Mouse (Mus musculus) limb, embryonic 14.5 days (tissue): ENCODE results near the gene Ide. TPM values are rescaled to one million over a fixed set of nuclear protein-coding genes. Genes with fewer than 3 reads are reported as not detected.

Source experiments
- ATAC-seq: fragments of 200-750 bp; cut with Nextera tagmentation; 2 replicates; pipeline ENCODE4 v1.8.0; 2017; ENCODE audit warnings: low read depth, moderate number of reproducible peaks, moderate TSS enrichment; ENCODE audit not compliant: low FRiP score
- DNase-seq: peaks from one replicate; pipeline ENCODE4 v3.0.0-alpha.2; 2015; ENCODE audit warnings: low spot score
- H3K27ac ChIP-seq: fragments of 300-500 bp; sonication (generic); replicated peaks from 2 replicates; pipeline ENCODE4 v1.5.1; 2014; ENCODE audit warnings: low read depth, mild to moderate bottlenecking, low read length, moderate library complexity, mixed read lengths
- H3K27me3 ChIP-seq: fragments of 300-500 bp; sonication (generic); 2 replicates; pipeline ENCODE4 v1.6.1; 2014; ENCODE audit warnings: low read length, mixed read lengths; ENCODE audit not compliant: control insufficient read depth, insufficient read depth
- H3K36me3 ChIP-seq: fragments of 300-500 bp; sonication (generic); 2 replicates; pipeline ENCODE4 v1.6.1; 2014; ENCODE audit warnings: mild to moderate bottlenecking, low read length, moderate library complexity, mixed read lengths; ENCODE audit not compliant: control insufficient read depth, insufficient read depth
- H3K4me1 ChIP-seq: fragments of 300-500 bp; sonication (generic); 2 replicates; pipeline ENCODE4 v1.6.1; 2014; ENCODE audit warnings: antibody characterized with exemption, low read length, mixed read lengths; ENCODE audit not compliant: control insufficient read depth, insufficient read depth
- H3K4me2 ChIP-seq: fragments of 300-500 bp; sonication (generic); replicated peaks from 2 replicates; pipeline ENCODE4 v1.6.1; 2014; ENCODE audit warnings: low read depth, mild to moderate bottlenecking, low read length, moderate library complexity; ENCODE audit not compliant: severe bottlenecking
- H3K4me3 ChIP-seq: fragments of 300-500 bp; sonication (generic); replicated peaks from 2 replicates; pipeline ENCODE4 v1.5.1; 2014; ENCODE audit warnings: low read length
- H3K9ac ChIP-seq: fragments of 300-500 bp; sonication (generic); 2 replicates; pipeline ENCODE4 v1.6.1; 2014; ENCODE audit warnings: mild to moderate bottlenecking, low read depth, low read length, moderate library complexity; ENCODE audit not compliant: severe bottlenecking
- H3K9me3 ChIP-seq: fragments of 300-500 bp; sonication (generic); 2 replicates; pipeline ENCODE4 v1.6.1; 2016; ENCODE audit warnings: low read length; ENCODE audit not compliant: control insufficient read depth
- POLR2A ChIP-seq: fragments of 200-500 bp; IDR thresholded peaks from 2 replicates; pipeline ENCODE4 v1.8.0; 2012; ENCODE audit warnings: inconsistent platforms, mild to moderate bottlenecking, moderate library complexity, borderline replicate concordance; ENCODE audit not compliant: insufficient read depth, insufficient read length; ENCODE audit errors: extremely low read depth
- WGBS: fragments of 180-500 bp; shearing (Covaris S2); extraction: QIAGEN DNeasy Blood & Tissue Kit; methylation state at CpG from one replicate; pipeline ENCODE4 v1.1.7; 2014; 5-methylcytosine and 5-hydroxymethylcytosine counted together
- polyA plus RNA-seq, 2 experiments: library from polyadenylated mRNA; depleted of rRNA in 1 of 2; stranded (reverse) in 1 of 2; unstranded in 1 of 2; fragments of >200 nt; fragmentation: Nextera tagmentation in 1 of 2; extraction: Ambion mirVana in 1 of 2; gene quantifications; 2 replicates each; pipeline versions ENCODE4 v1.2.1 to v1.2.3; 2012 to 2014

Ide gene
- polyA plus RNA-seq, 2 experiments, result 22.5 to 49.9 TPM

DNA sequence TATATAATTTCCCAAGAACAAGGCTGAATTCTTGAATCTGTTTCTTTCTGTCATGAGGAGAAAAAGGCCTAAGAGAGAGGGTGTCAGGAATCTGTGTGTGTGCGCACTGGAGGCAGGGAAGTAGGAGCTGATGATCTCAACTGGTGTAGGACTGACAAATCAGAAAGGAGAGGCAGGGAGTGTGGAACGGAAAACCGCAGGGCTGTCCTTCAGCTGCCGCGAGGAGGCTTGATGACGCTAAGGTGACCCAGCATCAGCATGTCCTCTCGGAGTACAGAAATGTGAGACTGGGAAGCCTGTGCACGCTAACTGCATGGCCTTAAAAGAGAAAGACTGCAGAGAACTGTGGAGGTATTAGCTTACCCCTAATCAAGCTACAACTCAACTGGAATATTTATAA is 46.7 kb downstream of the Ide start:
- Histone ChIP-seq H3K9ac (no peak overlapping the region), H3K27ac (no peak overlapping the region), H3K27me3 (no peaks in the 10 kb centered on the region), H3K4me1 (no peaks in the 10 kb centered on the region), H3K36me3 (0 out of 2 replicates have a peak, but pooled peaks cover 3% of the 10 kb centered on the region), H3K4me3 (no peak overlapping the region), H3K9me3 (no peaks in the 10 kb centered on the region), H3K4me2 (no peak overlapping the region)
- 86% methylated on average over 8 of the region's 8 CpGs for WGBS
- TF ChIP-seq POLR2A, result no peak
- ATAC-seq (no peak), DNase-seq (no peak)

DNA sequence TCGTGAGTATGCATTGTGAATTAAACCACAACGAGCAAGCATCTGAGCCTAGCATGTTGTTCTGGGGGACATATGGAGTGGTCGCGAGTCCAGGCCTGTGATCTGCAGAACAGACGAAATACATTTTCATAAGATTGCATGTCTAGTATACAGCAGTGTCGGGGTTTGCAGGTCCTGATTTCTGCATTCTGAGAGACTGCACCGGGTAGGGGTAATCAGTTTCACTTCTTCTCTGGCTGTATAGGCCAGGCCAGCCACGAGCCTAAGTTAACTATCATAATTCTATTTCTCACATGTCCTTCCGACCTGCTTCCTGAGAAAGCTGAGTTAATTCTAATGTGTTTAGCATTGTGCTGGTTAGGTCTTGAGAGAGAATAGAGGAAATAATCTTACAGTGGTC is 52.9 kb downstream of the Ide start:
- no peaks in the 10 kb centered on the region for H3K4me1 ChIP-seq

DNA sequence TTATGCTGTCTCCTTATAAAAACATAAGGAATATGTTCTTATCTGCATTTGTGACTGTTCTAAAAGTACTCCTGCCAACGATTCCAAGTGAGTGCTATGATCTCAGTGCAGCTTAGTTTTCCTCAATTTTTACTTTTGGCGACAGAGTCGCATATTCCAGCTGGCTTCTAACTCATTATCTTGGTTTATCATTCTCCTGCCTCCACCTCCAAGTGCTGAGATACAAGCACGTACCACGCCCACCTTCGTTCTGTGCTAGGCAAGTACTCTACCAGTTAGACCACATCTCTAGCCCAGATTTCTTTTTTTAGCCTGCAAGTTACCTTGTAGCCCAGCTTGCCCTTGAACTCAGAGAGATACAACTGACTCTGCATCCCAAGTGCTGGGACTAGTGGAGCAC is 54.5 kb downstream of the Ide start:
- ATAC-seq, result no peak
- WGBS, result 91% methylated on average over 6 of the region's 6 CpGs
- no peak for DNase-seq
- Histone ChIP-seq H3K36me3 (peaks cover 35% of the 10 kb centered on the region), H3K4me1 (no peaks in the 10 kb centered on the region), H3K27ac (no peak overlapping the region), H3K9me3 (no peaks in the 10 kb centered on the region), H3K27me3 (no peaks in the 10 kb centered on the region), H3K4me3 (no peak overlapping the region), H3K4me2 (no peak overlapping the region), H3K9ac (no peak overlapping the region)
- no peak for TF ChIP-seq POLR2A

More for the DNA sequence above, 52.9 kb downstream of the Ide start:
- Histone ChIP-seq H3K27ac (no peak overlapping the region), H3K27me3 (no peaks in the 10 kb centered on the region), H3K9me3 (no peaks in the 10 kb centered on the region), H3K9ac (no peak overlapping the region), H3K4me3 (no peak overlapping the region), H3K4me2 (no peak overlapping the region), H3K36me3 (peaks cover 28% of the 10 kb centered on the region)
- DNase-seq, result no peak
- 86% methylated on average over 9 of the region's 9 CpGs for WGBS
- TF ChIP-seq POLR2A, result no peak
- no peak for ATAC-seq

- H3K36me3 ChIP-seq, result peaks cover 33% of the 10 kb centered on the region
- WGBS, result 96% methylated on average over 1 of the region's 1 CpGs
- ATAC-seq (no peak), DNase-seq (no peak)
- H3K9me3 ChIP-seq, result no peaks in the 10 kb centered on the region
- no peak for TF ChIP-seq POLR2A
- no peak overlapping the region for H3K27ac ChIP-seq
- H3K4me1 ChIP-seq, result no peaks in the 10 kb centered on the region
- no peak overlapping the region for H3K4me2 ChIP-seq
- no peak overlapping the region for H3K9ac ChIP-seq
- H3K27me3 ChIP-seq, result no peaks in the 10 kb centered on the region
- H3K4me3 ChIP-seq, result no peak overlapping the region
Observed at GRCm38 (mm10) chr19:37281710-37282109, 55.9 kb downstream of the Ide start.

GRCm38 (mm10) chr19:37279194-37279593 is 58.5 kb downstream of the Ide start:
- Histone ChIP-seq H3K9ac (no peak overlapping the region), H3K4me2 (no peak overlapping the region), H3K36me3 (peaks cover 30% of the 10 kb centered on the region), H3K4me1 (no peaks in the 10 kb centered on the region), H3K9me3 (no peaks in the 10 kb centered on the region), H3K4me3 (no peak overlapping the region), H3K27ac (no peak overlapping the region), H3K27me3 (no peaks in the 10 kb centered on the region)
- ATAC-seq (no peak), DNase-seq (no peak)
- no peak for TF ChIP-seq POLR2A
- WGBS, result 70% methylated on average over 1 of the region's 1 CpGs

GRCm38 (mm10) chr19:37275555-37275954 is 62.1 kb downstream of the Ide start:
- Histone ChIP-seq H3K36me3 (peaks cover 16% of the 10 kb centered on the region), H3K4me1 (no peaks in the 10 kb centered on the region), H3K9me3 (no peaks in the 10 kb centered on the region), H3K9ac (no peak overlapping the region), H3K27ac (no peak overlapping the region), H3K4me3 (no peak overlapping the region), H3K4me2 (no peak overlapping the region), H3K27me3 (no peaks in the 10 kb centered on the region)
- DNase-seq (no peak), ATAC-seq (no peak)
- no peak for TF ChIP-seq POLR2A
- 90% methylated on average over 9 of the region's 9 CpGs for WGBS
